Mouse (Mus musculus): ENCODE results near the gene Gm4767.
"Not testable (repeated sequence)": the region's sequence is repeated elsewhere in the genome, so short reads cannot be mapped to it uniquely, and the experiment has no call there.

Gm4767 gene

GRCm38 (mm10) chr10:81811899-81812298, at the start of gene Gm4767:
TSS of gene Gm4767 (plus strand) at chr10:81812186.
- peak; percentile 9 for DNase-seq (ENCODE audit: low spot score)

- DNase-seq (ENCODE audit: low spot score): not testable (repeated sequence)
Measured at GRCm38 (mm10) chr10:81770506-81771403, 41.2 kb upstream of the Gm4767 start, which contains the start of gene Gm3055. TSS of gene Gm3055 (minus strand) at chr10:81771161.

- not testable (repeated sequence) for DNase-seq (ENCODE audit: low spot score)
Measured at GRCm38 (mm10) chr10:81771404-81771777, 40.6 kb upstream of the Gm4767 start.

GRCm38 (mm10) chr10:81846219-81846618, 34.2 kb downstream of the Gm4767 start:
- not testable (repeated sequence) for DNase-seq (ENCODE audit: low spot score)

GRCm38 (mm10) chr10:81863409-81864407, 51.7 kb downstream of the Gm4767 start, which contains the start of gene Gm32687:
TSS of gene Gm32687 (plus strand) at chr10:81863934.
- peak; percentile 2 for DNase-seq (ENCODE audit: low spot score)
